Mouse (Mus musculus) embryonic stem cell, embryonic (primary cell): ENCODE measurements around the gene Slmap.
"Not testable (repeated sequence)": the region's sequence is repeated elsewhere in the genome, so short reads cannot be mapped to it uniquely, and the experiment has no call there.

Experiments used
- CTCF ChIA-PET, 4 experiments: fragments of 300-600 bp in 2 of 4; fragments of 350-600 bp in 2 of 4; sonication (Branson Sonifier 250); formaldehyde crosslinking; loops; one replicate each; lab custom pipeline; 2022; ENCODE audit warnings: inconsistent platforms in 2 of 4; lab: Charles Lee
- POLR2A ChIA-PET, 4 experiments: fragments of 300-600 bp in 2 of 4; fragments of 350-600 bp in 2 of 4; sonication (Branson Sonifier 250); formaldehyde crosslinking; loops; one replicate each; lab custom pipeline; 2022; ENCODE audit warnings: antibody characterized with exemption in 4 of 4, inconsistent platforms in 1 of 4; lab: Charles Lee

Gene Slmap

GRCm38 (mm10) chr14:26391866-26392265 is 142.9 kb downstream of the Slmap start:
- POLR2A ChIA-PET = no interaction called here
- CTCF ChIA-PET = no interaction called here

- CTCF ChIA-PET = not testable (repeated sequence)
- POLR2A ChIA-PET = interaction anchor here in 1 of 4 experiments (0.5 kb wide), 1 partner anchor 302 kb away, joined by 4 read pairs; no protein-coding TSS in a partner anchor
These were observed 145.8 kb downstream of the Slmap start for GRCm38 (mm10) chr14:26388961-26389360.

GRCm38 (mm10) chr14:26386999-26387398 is 147.7 kb downstream of the Slmap start:
- CTCF ChIA-PET, POLR2A ChIA-PET: not testable (repeated sequence)

GRCm38 (mm10) chr14:26385659-26386058 is 149.1 kb downstream of the Slmap start:
- CTCF ChIA-PET = interaction anchor here in 1 of 4 experiments (1.4 kb wide), 1 partner anchor 50 kb away, joined by 3 read pairs; no protein-coding TSS in a partner anchor
- POLR2A ChIA-PET = not testable (repeated sequence)

GRCm38 (mm10) chr14:26379071-26379470 is 155.7 kb downstream of the Slmap start:
- CTCF ChIA-PET = no interaction called here
- POLR2A ChIA-PET = interaction anchor here in 2 of 4 experiments (0.7 kb wide), 2 partner anchors 79 to 222 kb away, joined by 3 read pairs; no protein-coding TSS in a partner anchor

- ChIA-PET CTCF (interaction anchor here in 3 of 4 experiments (0.5 to 1.6 kb wide), 22 partner anchors 16 to 1391 kb away, joined by 3 to 6 read pairs (median 3); no protein-coding TSS in a partner anchor), POLR2A (interaction anchor here (0.5 to 1.5 kb wide), 5 partner anchors 35 to 662 kb away, joined by 3 to 6 read pairs (median 4); partner anchors contain the start of gene Il17rd (in 1 of the 4))
These were observed 158.1 kb downstream of the Slmap start for GRCm38 (mm10) chr14:26376652-26377051.
